Mouse (Mus musculus) bone marrow macrophage, adult 2 months (primary cell): Measurements from ENCODE around the gene Olfr92.

Experiments used
- CTCF ChIP-seq: IDR thresholded peaks from 2 replicates; pipeline ENCODE4 v1.5.1; 2012; ENCODE audit warnings: low read depth, mild to moderate bottlenecking, low read length, moderate library complexity
- POLR2A ChIP-seq: IDR thresholded peaks from 2 replicates; pipeline ENCODE4 v1.6.1; 2012; ENCODE audit warnings: mild to moderate bottlenecking, low read depth, low read length, borderline replicate concordance

GRCm38 (mm10) chr17:37062101-37062641 is 57.7 kb downstream of the Olfr92 start:
- TF ChIP-seq CTCF: no peak
- no peak for TF ChIP-seq POLR2A
